Mouse (Mus musculus) liver, adult (tissue): Measurements from ENCODE around the gene Tmem116.

Experiments
- GATA4 ChIP-seq: IDR thresholded peaks from 2 replicates; pipeline ENCODE4 v1.6.1; 2014; ENCODE audit warnings: mild to moderate bottlenecking, low read length; ENCODE audit not compliant: insufficient replicate concordance

Gene Tmem116

DNA sequence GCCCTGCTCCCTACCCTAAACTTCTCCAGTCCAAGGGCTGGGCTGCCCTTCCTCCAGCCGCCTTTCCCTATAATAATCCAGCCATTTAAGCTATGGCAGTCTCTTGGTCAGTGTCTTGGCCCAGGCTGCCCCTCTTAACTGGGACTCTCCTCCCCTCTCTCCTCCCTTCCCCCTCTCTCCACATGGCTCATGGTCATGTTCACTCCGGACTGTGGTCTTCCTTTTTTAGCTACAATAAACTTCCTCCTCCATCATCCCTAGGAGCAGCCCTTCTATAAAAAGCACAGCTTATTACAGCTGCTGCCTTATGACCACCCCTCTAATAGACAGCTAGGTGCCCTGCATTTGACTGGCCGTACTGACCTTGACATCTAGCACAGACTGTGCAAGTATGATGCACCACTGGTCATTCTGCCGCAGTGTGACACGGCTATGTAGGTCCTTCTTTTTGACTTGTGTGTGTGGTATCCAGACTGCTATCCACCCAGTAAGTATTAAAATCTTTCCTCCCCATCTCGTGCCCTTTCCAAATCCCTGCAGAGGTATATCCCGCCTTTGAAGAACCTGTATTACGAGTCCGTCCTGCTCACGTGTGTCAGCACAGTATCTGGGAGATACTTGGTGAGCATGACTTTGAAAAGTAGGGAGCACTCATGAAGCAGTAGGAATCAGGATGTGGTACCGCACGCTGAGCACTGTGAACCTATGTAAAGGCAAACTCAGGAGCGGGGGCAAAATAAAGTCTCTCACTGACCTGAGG, 2.2 kb downstream of the Tmem116 start:
- no peak for TF ChIP-seq GATA4

GRCm38 (mm10) chr5:121454503-121454782, 2.8 kb downstream of the Tmem116 start:
- no peak for TF ChIP-seq GATA4

GRCm38 (mm10) chr5:121455510-121456265, 4.0 kb downstream of the Tmem116 start:
- TF ChIP-seq GATA4, result no peak

DNA sequence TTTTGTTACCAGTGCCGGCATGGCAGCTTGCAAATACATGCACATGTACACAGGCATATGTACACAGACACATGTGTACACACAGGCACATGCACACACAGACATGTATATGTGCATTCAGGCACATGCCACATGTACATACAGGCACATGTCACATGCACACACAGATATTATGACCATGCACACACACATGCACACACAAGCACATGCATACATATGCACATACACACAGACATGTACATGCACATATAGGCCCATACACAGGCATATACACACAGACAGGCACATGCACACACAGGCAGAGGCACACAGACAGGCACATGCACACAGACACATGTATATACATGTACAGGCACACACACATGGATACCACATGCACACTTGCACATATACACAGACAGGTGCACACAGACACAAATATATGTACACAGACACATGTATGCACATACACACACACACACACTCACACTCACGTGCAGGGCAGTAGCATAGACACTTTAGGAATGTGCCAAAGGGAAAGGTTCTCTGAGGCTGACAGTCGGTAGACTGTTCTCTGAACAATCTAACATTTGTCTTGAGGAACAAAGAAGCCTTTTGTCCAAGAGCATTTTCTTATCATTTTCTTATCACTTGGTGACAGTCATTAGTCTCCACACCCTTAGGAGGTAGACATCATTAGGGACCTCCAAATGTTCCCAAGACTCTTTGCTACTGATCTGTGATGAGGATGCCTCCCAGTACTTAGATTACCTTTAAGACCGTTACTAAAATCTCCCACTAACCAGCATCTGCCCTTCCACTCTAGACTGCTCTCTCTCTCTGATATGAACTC, 9.9 kb downstream of the Tmem116 start:
- no peak for TF ChIP-seq GATA4

- TF ChIP-seq GATA4, result no peak
These were observed 10.4 kb downstream of the Tmem116 start for GRCm38 (mm10) chr5:121462171-121462502.

DNA sequence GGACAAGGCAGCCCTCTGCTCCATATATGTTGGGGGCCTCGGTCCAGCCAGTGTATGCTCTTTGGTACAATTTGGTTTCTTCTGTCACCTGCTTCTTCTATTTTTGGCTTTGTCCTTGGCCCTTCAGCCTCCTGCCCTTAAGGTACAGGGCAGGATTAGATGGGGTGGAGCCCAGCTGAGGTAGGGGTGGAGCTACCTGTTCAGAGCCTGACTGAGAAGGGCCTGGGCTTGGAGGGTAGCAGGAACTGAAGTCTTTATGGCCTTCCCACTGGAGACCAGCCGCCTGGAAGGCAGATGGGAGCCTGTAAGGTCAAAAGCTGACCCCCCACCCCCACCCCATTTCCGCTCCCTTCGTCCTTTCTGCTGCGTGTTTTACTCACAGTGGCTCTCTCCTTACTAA, 11.3 kb downstream of the Tmem116 start:
- TF ChIP-seq GATA4, result no peak

DNA sequence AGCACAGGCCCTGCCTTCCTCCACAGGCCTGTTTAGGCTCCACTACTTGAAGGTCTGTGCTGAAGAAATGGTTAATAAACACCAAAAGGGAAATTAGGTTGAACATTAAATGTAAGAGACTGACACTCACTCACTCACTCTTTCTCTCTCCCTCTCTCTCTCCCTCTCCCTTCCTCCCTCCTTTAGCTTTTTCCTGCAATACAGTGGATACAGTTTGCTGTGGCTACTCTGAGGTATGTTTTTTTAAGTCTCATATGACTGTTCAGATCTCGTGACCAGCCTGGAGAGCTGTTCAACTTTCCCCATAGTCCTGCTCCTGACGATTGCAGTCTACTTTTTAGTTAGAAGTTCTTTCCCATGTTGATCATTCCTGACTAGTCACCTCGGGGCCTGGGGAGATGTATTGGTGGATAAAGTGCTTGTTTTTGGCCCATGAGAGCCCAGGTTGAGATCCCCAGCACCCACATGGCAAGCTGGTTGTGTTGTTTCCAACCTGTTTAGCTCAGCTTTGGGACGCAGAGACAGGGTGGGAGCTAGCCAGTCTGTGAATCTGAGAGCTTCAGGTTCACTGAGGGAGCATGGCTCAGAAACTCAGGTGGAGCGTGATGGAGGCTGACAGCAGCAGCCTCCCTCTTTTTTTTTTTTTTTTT, 12.0 kb downstream of the Tmem116 start:
- no peak for TF ChIP-seq GATA4

DNA sequence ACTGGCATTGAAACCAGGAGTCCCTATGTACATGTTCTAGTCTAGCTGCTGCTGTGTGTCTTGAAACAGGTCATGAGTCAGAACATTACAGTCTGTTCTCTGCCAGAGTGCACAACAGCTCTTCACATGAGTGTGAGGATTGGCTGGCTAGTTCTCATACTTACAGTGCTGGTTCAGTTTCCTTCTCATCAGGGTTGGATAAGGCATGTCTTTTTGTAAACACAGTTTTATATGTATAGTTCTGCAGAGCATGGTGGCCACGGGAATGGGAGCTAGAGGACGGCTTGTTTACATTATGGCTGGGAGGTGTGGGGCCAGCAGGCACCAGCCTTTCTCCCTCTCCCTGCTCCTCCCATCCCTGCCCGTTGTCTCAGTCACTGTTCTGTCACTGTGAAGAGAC, 17.9 kb downstream of the Tmem116 start:
- no peak for TF ChIP-seq GATA4

- no peak for TF ChIP-seq GATA4
These were observed 20.7 kb downstream of the Tmem116 start for GRCm38 (mm10) chr5:121472411-121472810.

- TF ChIP-seq GATA4, result no peak
These were observed 22.9 kb downstream of the Tmem116 start for GRCm38 (mm10) chr5:121474610-121475009.

GRCm38 (mm10) chr5:121476040-121476439, 24.3 kb downstream of the Tmem116 start:
- no peak for TF ChIP-seq GATA4

GRCm38 (mm10) chr5:121477680-121478079, 26.0 kb downstream of the Tmem116 start:
- TF ChIP-seq GATA4, result no peak

DNA sequence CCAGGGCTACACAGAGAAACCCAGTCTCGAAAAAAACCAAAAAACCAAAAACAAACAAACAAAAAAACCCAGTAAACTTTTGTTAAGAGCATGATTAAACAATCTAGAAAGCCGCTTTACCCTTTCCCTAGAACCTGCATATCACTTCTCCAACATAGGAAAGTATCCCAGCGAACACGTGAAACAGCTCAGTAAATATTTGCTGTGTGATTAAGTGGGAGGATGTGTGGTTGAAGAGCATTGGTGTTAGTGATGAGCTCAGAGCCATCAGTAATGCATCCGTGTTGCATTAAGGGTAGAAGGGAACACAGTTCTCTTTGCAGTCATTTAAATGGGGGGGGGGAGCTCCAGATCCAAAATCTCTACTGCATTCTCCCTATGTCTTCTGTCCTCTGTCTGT, 33.1 kb downstream of the Tmem116 start:
- TF ChIP-seq GATA4, result no peak

GRCm38 (mm10) chr5:121493305-121493704, 41.6 kb downstream of the Tmem116 start:
- TF ChIP-seq GATA4, result no peak

DNA sequence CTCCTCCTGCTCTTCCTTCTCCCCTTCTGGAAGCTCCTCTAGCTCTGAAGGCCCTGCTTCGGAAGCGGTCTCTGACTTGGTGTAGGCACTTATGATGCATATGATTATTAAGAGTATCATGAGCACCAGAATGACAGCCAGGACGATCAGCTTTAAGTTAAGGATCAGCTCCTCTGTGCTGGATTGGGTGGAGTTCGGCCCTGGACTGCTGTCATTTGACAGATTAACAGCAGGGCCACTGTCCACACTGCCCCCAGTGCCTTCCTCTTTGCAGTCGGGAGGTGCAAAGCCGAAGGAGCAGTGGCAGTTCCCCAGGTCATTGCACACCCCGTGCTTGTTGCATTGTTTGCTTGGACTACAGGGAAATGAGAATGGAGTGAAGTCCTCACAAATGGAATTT, 49.0 kb downstream of the Tmem116 start:
- no peak for TF ChIP-seq GATA4
